In genomic region chr4:98816807-98817183, GRCm38 (mm10) we compare ENCODE assay signal across 8 mouse cellular contexts. TPM values are rescaled to one million over a fixed set of nuclear protein-coding genes. Genes with fewer than 3 reads are reported as not detected.
DNase-seq lines count a peak whose midpoint lies in the region; ATAC-seq and TF ChIP-seq lines count a peak whose summit lies in the region.

No protein-coding gene starts in this region.

- 0 out of 2 replicates have a peak overlapping the region, but pooled peaks have one; percentile 40 for H3K27ac ChIP-seq in layer of hippocampus, adult 2 months
- H3K27ac ChIP-seq in embryonic facial prominence, embryonic 10.5 days (replicated peaks) = peak overlapping the region; percentile 92
- no peak overlapping the region for H3K27ac ChIP-seq in hindbrain, embryonic 14.5 days
- no peak overlapping the region for H3K27ac ChIP-seq in midbrain, postnatal 0 days (ENCODE audit: low read depth, low read length)

- DNase-seq in layer of hippocampus, adult 2 months (ENCODE audit: low spot score in 2 of 2) = no peak
- no peak for DNase-seq in layer of hippocampus, adult 11-12 months (ENCODE audit: low spot score)
- no peak for DNase-seq in embryonic facial prominence, embryonic 10.5 days (ENCODE audit: low spot score)
- no peak for DNase-seq in hindbrain, embryonic 14.5 days (ENCODE audit: low spot score)
- DNase-seq in midbrain, postnatal 0 days (ENCODE audit: low spot score) = no peak
- no peak for DNase-seq in natural killer cell, adult 2 months (ENCODE audit: low spot score in 2 of 2)
- DNase-seq in cerebellum, adult 8-10 months = no peak
- no peak for DNase-seq in spleen, postnatal 10 days (ENCODE audit: low spot score in 2 of 2)

- peaks cover 4% of the 10 kb centered on the region; the same call in 1 of the 2 replicates for H3K36me3 ChIP-seq in embryonic facial prominence, embryonic 10.5 days (replicated peaks)
- H3K36me3 ChIP-seq in hindbrain, embryonic 14.5 days (replicated peaks; ENCODE audit: control insufficient read depth, insufficient read depth) = no peaks in the 10 kb centered on the region
- H3K36me3 ChIP-seq in midbrain, postnatal 0 days (ENCODE audit: insufficient read depth, low read length) = no peaks in the 10 kb centered on the region

- peak overlapping the region; percentile 66 for H3K4me3 ChIP-seq in layer of hippocampus, adult 2 months
- peak overlapping the region; percentile 89 for H3K4me3 ChIP-seq in embryonic facial prominence, embryonic 10.5 days
- peak overlapping the region; percentile 80 for H3K4me3 ChIP-seq in hindbrain, embryonic 14.5 days (replicated peaks; ENCODE audit: low read length)
- H3K4me3 ChIP-seq in midbrain, postnatal 0 days (ENCODE audit: low read depth, low read length) = peak overlapping the region; percentile 78

- peak overlapping the region; percentile 72 for H3K9ac ChIP-seq in hindbrain, embryonic 14.5 days
- H3K9ac ChIP-seq in midbrain, postnatal 0 days (replicated peaks; ENCODE audit: low read length, poor library complexity, severe bottlenecking) = peak overlapping the region; percentile 63

- ATAC-seq in hindbrain, embryonic 14.5 days (ENCODE audit: low FRiP score) = 0 out of 2 replicates have a peak, but pooled peaks have one; percentile 10
- no peak for ATAC-seq in midbrain, postnatal 0 days (ENCODE audit: low FRiP score)

- peak overlapping the region; percentile 100 for H3K4me2 ChIP-seq in hindbrain, embryonic 14.5 days (replicated peaks)
- peak overlapping the region; percentile 99 for H3K4me2 ChIP-seq in midbrain, postnatal 0 days (ENCODE audit: low read depth, low read length, poor library complexity, severe bottlenecking)

- no peaks in the 10 kb centered on the region for H3K9me3 ChIP-seq in embryonic facial prominence, embryonic 10.5 days
- H3K9me3 ChIP-seq in hindbrain, embryonic 14.5 days (ENCODE audit: control insufficient read depth, low read length) = no peaks in the 10 kb centered on the region
- H3K9me3 ChIP-seq in midbrain, postnatal 0 days (ENCODE audit: low read length) = no peaks in the 10 kb centered on the region

- peaks cover 73% of the 10 kb centered on the region for H3K4me1 ChIP-seq in embryonic facial prominence, embryonic 10.5 days
- H3K4me1 ChIP-seq in hindbrain, embryonic 14.5 days (replicated peaks; ENCODE audit: control insufficient read depth, insufficient read depth, low read length) = peaks cover 4% of the 10 kb centered on the region; the same call in 1 of the 2 replicates
- H3K4me1 ChIP-seq in midbrain, postnatal 0 days (ENCODE audit: insufficient read depth, low read length) = no peaks in the 10 kb centered on the region

- no peak for TF ChIP-seq CTCF in layer of hippocampus, adult 2 months (conservative IDR thresholded peaks at IDR 0.05)
- TF ChIP-seq CTCF in midbrain, postnatal 0 days (IDR thresholded peaks at IDR 0.05) = no peak

- under 1% methylated on average over 14 of the region's 14 CpGs for WGBS in embryonic facial prominence, embryonic 10.5 days
- 3% methylated on average over 14 of the region's 14 CpGs for WGBS in hindbrain, embryonic 14.5 days
- WGBS in midbrain, postnatal 0 days = 2% methylated on average over 14 of the region's 14 CpGs

- H3K27me3 ChIP-seq in embryonic facial prominence, embryonic 10.5 days (replicated peaks; ENCODE audit: low read depth, poor library complexity, severe bottlenecking) = peaks cover 53% of the 10 kb centered on the region
- H3K27me3 ChIP-seq in hindbrain, embryonic 14.5 days (ENCODE audit: control insufficient read depth, insufficient read depth, low read length) = peaks cover 41% of the 10 kb centered on the region
- H3K27me3 ChIP-seq in midbrain, postnatal 0 days (ENCODE audit: insufficient read depth, low read length) = peaks cover 19% of the 10 kb centered on the region

RNA-seq across cellular contexts. Expression of gene Kank4, which starts 0.5 kb away (rescaled TPM):
- 1 to 10 TPM; 2.5 to 3.0 TPM for total RNA-seq in layer of hippocampus, adult 2 months (2021)
- polyA plus RNA-seq in embryonic facial prominence, embryonic 10.5 days (2016; fragmentation: Nextera tagmentation; extraction: Ambion mirVana) = 2.1 and 2.5 TPM in 2 replicates
- polyA plus RNA-seq in hindbrain, embryonic 14.5 days (2014; fragmentation: Nextera tagmentation; extraction: Ambion mirVana) = 0.95 and 1.0 TPM in 2 replicates
- 4.2 and 4.4 TPM in 2 replicates for total RNA-seq in midbrain, postnatal 0 days (2014; rRNA removed)
- polyA plus RNA-seq in midbrain, postnatal 0 days (2015; fragmentation: Nextera tagmentation; extraction: Ambion mirVana) = 0.32 and 0.49 TPM in 2 replicates

RNA-seq across cellular contexts. Expression of gene I0C0044D17Rik, which starts 6.8 kb away (rescaled TPM):
- not detected for total RNA-seq in layer of hippocampus, adult 2 months (2021)
- not detected in 2 replicates for polyA plus RNA-seq in embryonic facial prominence, embryonic 10.5 days (2016; fragmentation: Nextera tagmentation; extraction: Ambion mirVana)
- polyA plus RNA-seq in hindbrain, embryonic 14.5 days (2014; fragmentation: Nextera tagmentation; extraction: Ambion mirVana) = not detected in 2 replicates
- total RNA-seq in midbrain, postnatal 0 days (2014; rRNA removed) = not detected in 2 replicates
- not detected in 2 replicates for polyA plus RNA-seq in midbrain, postnatal 0 days (2015; fragmentation: Nextera tagmentation; extraction: Ambion mirVana)

Comparison
In these comparisons a context has a peak if more than half of its experiments do, and no peak if none do; other contexts are left out.
1. H3K27ac ChIP-seq: peak in layer of hippocampus, adult 2 months (single experiment) and embryonic facial prominence, embryonic 10.5 days (single experiment); none in hindbrain, embryonic 14.5 days (single experiment) and midbrain, postnatal 0 days (single experiment).
2. Peak in every context shown above with its lines, with median percentiles within 50 percentile points of each other: H3K4me3 ChIP-seq.